Mouse (Mus musculus) G1E (cell line): ENCODE measurements around the gene Crygn. TPM values are rescaled to one million over a fixed set of nuclear protein-coding genes. Genes with fewer than 3 reads are reported as not detected.

Experiments
- ATAC-seq: 2 replicates; pipeline ENCODE4 v1.8.0; 2016; ENCODE audit warnings: mild to moderate bottlenecking; ENCODE audit not compliant: insufficient number of reproducible peaks, poor library complexity, low FRiP score, severe bottlenecking; ENCODE audit errors: extremely low read depth
- DNase-seq: peaks from one replicate; pipeline ENCODE4 v3.0.0; 2012; ENCODE audit warnings: low spot score
- H3K27me3 ChIP-seq: 2 replicates; pipeline ENCODE4 v1.6.1; 2012; ENCODE audit warnings: mild to moderate bottlenecking, low read length, inconsistent platforms; ENCODE audit not compliant: insufficient read depth
- H3K36me3 ChIP-seq: replicated peaks from 2 replicates; pipeline ENCODE3; 2012; ENCODE audit warnings: mild to moderate bottlenecking, inconsistent platforms
- H3K4me1 ChIP-seq: 2 replicates; pipeline ENCODE4 v1.6.1; 2012; ENCODE audit warnings: low read depth, low read length, inconsistent platforms, mixed read lengths; ENCODE audit not compliant: insufficient read depth
- H3K4me3 ChIP-seq: 2 replicates; pipeline ENCODE4 v1.5.1; 2012; ENCODE audit warnings: low read depth, mild to moderate bottlenecking, inconsistent platforms, low read length, moderate library complexity, mixed read lengths
- H3K9me3 ChIP-seq: replicated peaks from 2 replicates; pipeline ENCODE4 v1.6.1; 2012; ENCODE audit warnings: inconsistent platforms
- CTCF ChIP-seq: IDR thresholded peaks from 2 replicates; pipeline ENCODE4 v1.5.1; 2012; ENCODE audit warnings: low read depth, low read length, inconsistent platforms, mixed read lengths
- GATA1 ChIP-seq: IDR thresholded peaks from 2 replicates; pipeline ENCODE4 v1.6.1; 2012; ENCODE audit warnings: borderline replicate concordance, low read length, inconsistent platforms, mixed read lengths
- GATA2 ChIP-seq: IDR thresholded peaks from 2 replicates; pipeline ENCODE4 v1.6.1; 2012; ENCODE audit warnings: low read depth, low read length, inconsistent platforms, borderline replicate concordance
- POLR2AphosphoS5 ChIP-seq: IDR thresholded peaks from 2 replicates; pipeline ENCODE4 v1.6.1; 2012; ENCODE audit warnings: low read depth, low read length, inconsistent platforms; ENCODE audit not compliant: insufficient replicate concordance
- TAL1 ChIP-seq: conservative IDR thresholded peaks from 2 replicates; pipeline ENCODE4 v1.6.1; 2012; ENCODE audit warnings: low read depth, low read length, inconsistent platforms, mixed read lengths
- polyA plus RNA-seq: library from polyadenylated mRNA; stranded (reverse); fragments of >175 nt; gene quantifications from 2 replicates; pipeline ENCODE4 v1.2.3, GENCODE M21; 2012
- total RNA-seq, 2 experiments: library from RNA; stranded (forward) in 1 of 2; stranded (reverse) in 1 of 2; fragments of 200-1000 nt in 1 of 2; fragments of >200 nt in 1 of 2; fragmentation: Nextera tagmentation in 1 of 2; gene quantifications; 2 replicates each; pipeline ENCODE4 v1.2.3; 2014 to 2017

The Crygn gene
- total and polyA plus RNA-seq, 3 experiments = 0.95 TPM; not detected in 2

DNA sequence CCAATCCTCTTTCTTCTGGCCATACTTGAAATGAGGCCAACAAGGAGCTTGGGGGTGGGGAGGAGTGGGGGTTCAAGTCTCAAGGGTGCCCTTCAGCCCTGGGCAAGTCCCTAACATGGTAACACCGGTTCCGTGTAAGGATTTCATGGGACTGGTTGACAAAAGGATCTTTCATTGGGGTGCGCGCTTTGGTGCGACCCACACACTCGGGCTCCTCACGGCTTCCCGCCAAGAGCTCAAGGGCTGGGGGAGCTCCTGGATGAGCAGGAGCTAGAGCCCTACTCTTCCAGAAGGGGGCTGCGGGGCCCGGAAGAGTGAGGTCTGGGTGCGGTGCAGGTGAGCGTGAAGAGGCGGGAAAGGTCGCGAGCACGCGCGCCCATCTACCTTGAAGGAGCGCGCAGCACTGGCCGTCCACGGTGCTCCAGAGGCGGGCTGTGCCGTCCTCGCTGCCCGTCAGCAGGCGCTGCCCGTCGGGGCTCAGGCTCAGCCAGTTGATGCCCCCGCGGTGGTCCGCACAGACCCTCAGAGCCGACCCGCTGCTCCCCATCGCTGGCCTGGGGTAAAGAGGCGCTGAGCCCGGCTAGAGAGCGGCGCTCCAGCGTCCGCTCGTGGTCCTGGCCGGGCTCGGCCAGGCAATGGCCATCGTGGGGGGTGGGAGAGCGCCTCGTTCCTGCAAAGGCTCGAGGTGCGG, 27.9 kb downstream of the Crygn start:
- TF ChIP-seq GATA1 (no peak), POLR2AphosphoS5 (no peak), GATA2 (no peak), TAL1 (no peak), CTCF (no peak)
- no peaks in the 10 kb centered on the region for H3K9me3 ChIP-seq
- H3K27me3 ChIP-seq = peaks cover 41% of the 10 kb centered on the region
- H3K4me3 ChIP-seq = no peak overlapping the region
- 0 out of 2 replicates have a peak, but pooled peaks cover 4% of the 10 kb centered on the region for H3K4me1 ChIP-seq
- ATAC-seq = no peak
- DNase-seq = no peak
- no peaks in the 10 kb centered on the region for H3K36me3 ChIP-seq

DNA sequence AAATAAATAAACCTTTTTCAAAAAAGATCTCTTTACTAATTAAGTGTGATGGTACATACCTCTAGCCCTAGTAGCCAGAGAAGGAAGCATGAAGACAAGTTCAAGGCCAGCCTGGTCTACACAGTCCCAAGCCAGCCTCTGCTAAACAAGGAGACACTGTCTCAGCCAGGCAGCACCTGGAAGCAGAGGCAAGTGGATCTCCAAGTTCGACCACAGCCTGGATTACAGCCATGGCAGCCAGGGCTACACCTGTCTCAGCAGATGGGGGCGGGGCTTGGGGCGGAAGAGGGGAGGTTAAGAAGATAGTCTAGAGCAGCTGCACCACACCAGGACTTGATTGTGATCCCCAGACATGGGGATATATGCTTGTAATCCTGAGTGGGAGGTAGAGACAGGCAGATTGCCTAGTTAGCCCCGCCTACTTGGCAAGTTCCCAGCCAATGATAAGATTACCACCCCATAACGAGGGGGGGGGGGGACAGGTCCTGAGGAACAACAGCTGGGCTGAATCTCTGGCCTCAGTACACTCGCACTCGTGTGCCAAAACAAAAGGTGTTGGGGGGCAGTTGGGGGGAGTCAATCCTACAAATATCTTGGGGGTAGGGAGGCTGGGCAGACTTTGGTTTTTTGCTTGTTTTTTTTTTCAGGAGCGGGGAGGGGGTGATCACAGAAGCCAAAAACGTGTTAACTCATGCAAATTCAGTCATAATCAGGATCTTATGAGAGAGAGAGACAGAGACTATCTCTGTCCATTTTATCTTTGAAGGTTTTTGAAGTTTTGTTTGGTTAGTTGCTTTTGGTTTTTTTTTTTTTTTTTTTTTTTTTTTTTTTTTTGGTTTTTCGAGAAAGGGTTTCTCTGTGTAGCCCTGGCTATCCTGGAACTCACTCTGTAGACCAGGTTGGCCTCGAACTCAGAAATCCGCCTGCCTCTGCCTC, 30.6 kb downstream of the Crygn start:
- Histone ChIP-seq H3K27me3 (peaks cover 52% of the 10 kb centered on the region), H3K36me3 (no peaks in the 10 kb centered on the region), H3K4me3 (no peak overlapping the region), H3K9me3 (no peaks in the 10 kb centered on the region), H3K4me1 (0 out of 2 replicates have a peak, but pooled peaks cover 4% of the 10 kb centered on the region)
- no peak for DNase-seq
- TF ChIP-seq POLR2AphosphoS5 (no peak), GATA2 (no peak), TAL1 (no peak), CTCF (no peak), GATA1 (no peak)
- ATAC-seq = no peak

DNA sequence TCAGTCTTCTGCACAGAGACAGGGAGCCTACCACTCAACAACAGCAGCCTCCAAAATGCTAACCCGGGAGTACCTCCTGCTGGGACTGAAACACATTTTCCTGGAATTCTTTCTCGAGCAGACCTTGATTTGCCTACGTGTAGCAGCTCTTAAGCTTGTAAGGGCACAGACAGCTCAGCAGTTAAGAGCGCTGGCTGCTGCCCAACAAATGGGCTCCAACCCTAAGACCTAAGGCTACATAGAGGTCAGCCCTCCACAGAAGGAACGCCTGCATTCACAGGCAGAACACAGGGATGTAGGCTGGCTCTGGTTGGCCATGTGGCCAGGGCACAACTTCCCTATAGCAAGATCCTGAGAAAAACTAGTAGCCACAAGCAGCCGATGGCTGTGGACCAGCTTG, 31.9 kb downstream of the Crygn start:
- TF ChIP-seq TAL1 = no peak
- no peak for TF ChIP-seq GATA2
- no peak for TF ChIP-seq GATA1
- TF ChIP-seq POLR2AphosphoS5 = no peak
- no peak for TF ChIP-seq CTCF
- peaks cover 52% of the 10 kb centered on the region for H3K27me3 ChIP-seq
- H3K36me3 ChIP-seq = no peaks in the 10 kb centered on the region
- H3K9me3 ChIP-seq = no peaks in the 10 kb centered on the region
- 0 out of 2 replicates have a peak, but pooled peaks cover 4% of the 10 kb centered on the region for H3K4me1 ChIP-seq
- no peak overlapping the region for H3K4me3 ChIP-seq
- ATAC-seq (no peak), DNase-seq (no peak)

DNA sequence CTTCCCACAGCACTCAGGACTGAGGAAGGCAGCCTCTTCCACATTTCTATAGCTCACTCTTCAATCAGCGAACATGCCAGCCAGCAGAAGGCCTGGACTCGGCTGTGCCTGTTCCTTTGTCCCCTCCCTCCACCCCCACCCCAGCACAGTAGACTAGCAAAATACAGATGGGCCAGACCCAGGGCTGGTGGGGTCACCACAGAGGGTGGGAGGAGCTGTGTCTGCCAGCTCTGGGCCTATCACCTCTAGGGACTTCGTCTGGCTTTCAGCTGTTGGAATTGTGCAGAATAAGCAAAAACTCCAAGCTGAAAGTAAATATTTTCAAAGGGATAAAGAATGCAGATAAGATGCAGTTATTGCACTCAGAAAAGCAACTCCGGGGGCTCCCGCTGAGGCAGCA, 33.0 kb downstream of the Crygn start:
- no peak for TF ChIP-seq GATA2
- no peak for TF ChIP-seq TAL1
- no peak for TF ChIP-seq GATA1
- no peak for TF ChIP-seq POLR2AphosphoS5
- no peak for TF ChIP-seq CTCF
- Histone ChIP-seq H3K4me3 (no peak overlapping the region), H3K9me3 (no peaks in the 10 kb centered on the region), H3K27me3 (peaks cover 42% of the 10 kb centered on the region), H3K36me3 (no peaks in the 10 kb centered on the region), H3K4me1 (0 out of 2 replicates have a peak, but pooled peaks cover 4% of the 10 kb centered on the region)
- ATAC-seq (no peak), DNase-seq (no peak)

DNA sequence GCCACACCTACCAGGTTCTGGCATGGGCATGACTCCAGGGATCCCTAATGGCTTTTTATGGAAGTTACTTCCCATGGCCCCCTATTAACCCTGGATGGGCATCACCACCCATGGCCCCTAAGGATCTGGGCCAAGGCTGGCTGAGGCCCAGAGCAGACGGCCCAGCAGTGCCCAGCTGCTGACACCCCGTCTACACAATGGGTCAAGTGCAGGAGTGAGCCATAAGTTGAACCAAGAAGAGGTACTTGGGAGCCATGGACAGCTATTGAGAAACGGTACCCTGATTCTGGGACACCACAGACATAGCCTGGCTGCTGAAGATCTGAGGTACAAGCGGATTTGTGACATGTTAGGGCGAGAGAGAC, 33.6 kb downstream of the Crygn start:
- no peak for ATAC-seq
- Histone ChIP-seq H3K4me1 (0 out of 2 replicates have a peak, but pooled peaks cover 4% of the 10 kb centered on the region), H3K36me3 (no peaks in the 10 kb centered on the region), H3K4me3 (no peak overlapping the region), H3K9me3 (no peaks in the 10 kb centered on the region), H3K27me3 (peaks cover 40% of the 10 kb centered on the region)
- TF ChIP-seq TAL1 = no peak
- TF ChIP-seq GATA1 = no peak
- no peak for TF ChIP-seq POLR2AphosphoS5
- TF ChIP-seq GATA2 = no peak
- TF ChIP-seq CTCF = no peak
- no peak for DNase-seq
